Mouse (Mus musculus) CH12.LX (cell line): ENCODE data around the gene Herc6. TPM values are rescaled to one million over a fixed set of nuclear protein-coding genes. Genes with fewer than 3 reads are reported as not detected.

Experiments
- DNase-seq: peaks from one replicate; pipeline ENCODE4 v3.0.0-alpha.2; 2013; ENCODE audit errors: extremely low read depth
- H3K27ac ChIP-seq: 2 replicates; pipeline ENCODE4 v1.5.1; 2012; ENCODE audit warnings: low read depth, mild to moderate bottlenecking, control low read depth, moderate library complexity; ENCODE audit not compliant: insufficient read depth
- H3K27me3 ChIP-seq: replicated peaks from 2 replicates; pipeline ENCODE3; 2012; ENCODE audit warnings: inconsistent platforms
- H3K36me3 ChIP-seq, 2 experiments: replicated peaks in 1 of 2; 2 replicates each; pipeline versions ENCODE3 to v1.6.1; 2012; ENCODE audit warnings: inconsistent platforms in 1 of 2, low read length in 1 of 2, mild to moderate bottlenecking in 1 of 2, mixed read lengths in 1 of 2, moderate library complexity in 1 of 2; ENCODE audit not compliant: control insufficient read depth in 1 of 2, insufficient read depth in 1 of 2
- H3K4me1 ChIP-seq, 2 experiments: 2 replicates each; pipeline ENCODE4 v1.6.1; 2012; ENCODE audit warnings: inconsistent platforms in 1 of 2, moderate library complexity in 1 of 2; ENCODE audit not compliant: insufficient read depth in 2 of 2, control insufficient read depth in 1 of 2
- H3K4me2 ChIP-seq: 2 replicates; pipeline ENCODE4 v1.6.1; 2012; ENCODE audit warnings: low read depth, mild to moderate bottlenecking, control low read depth; ENCODE audit not compliant: poor library complexity, insufficient read depth, severe bottlenecking
- H3K4me3 ChIP-seq, 3 experiments: fragments of 150-350 bp in 1 of 3; sonication (generic) in 1 of 3; replicated peaks in 1 of 3; 2 replicates each; pipeline versions ENCODE3 to v1.5.1; 2011 to 2012; ENCODE audit warnings: low read depth in 2 of 3, low read length in 2 of 3, mild to moderate bottlenecking in 2 of 3, moderate library complexity in 2 of 3, control low read depth in 1 of 3, improper control_type of control experiment in 1 of 3, inconsistent platforms in 1 of 3, mixed read lengths in 1 of 3; ENCODE audit not compliant: poor library complexity in 1 of 3
- H3K79me2 ChIP-seq: replicated peaks from 2 replicates; pipeline ENCODE4 v1.6.1; 2012; ENCODE audit warnings: mild to moderate bottlenecking, moderate library complexity; ENCODE audit not compliant: control insufficient read depth, poor library complexity, insufficient read depth, severe bottlenecking; ENCODE audit errors: extremely low read depth
- H3K9ac ChIP-seq: 2 replicates; pipeline ENCODE4 v1.6.1; 2012; ENCODE audit warnings: low read depth, mild to moderate bottlenecking, control low read depth, moderate library complexity; ENCODE audit not compliant: insufficient read depth
- H3K9me3 ChIP-seq: replicated peaks from 2 replicates; pipeline ENCODE3; 2012; ENCODE audit warnings: low read length, inconsistent platforms, mixed read lengths
- BHLHE40 ChIP-seq: IDR thresholded peaks from 2 replicates; pipeline ENCODE4 v1.6.1; 2011; ENCODE audit warnings: mild to moderate bottlenecking, low read depth, low read length, improper control_type of control experiment
- CHD1 ChIP-seq: IDR thresholded peaks from 2 replicates; pipeline ENCODE4 v1.6.1; 2012; ENCODE audit warnings: low read depth, low read length, improper control_type of control experiment, inconsistent platforms
- CHD2 ChIP-seq: IDR thresholded peaks from 2 replicates; pipeline ENCODE4 v1.6.1; 2011; ENCODE audit warnings: low read length, improper control_type of control experiment
- CTCF ChIP-seq, 2 experiments: IDR thresholded peaks in 1 of 2; conservative IDR thresholded peaks in 1 of 2; 2 replicates each; pipeline ENCODE4 v1.5.1; 2011 to 2012; ENCODE audit warnings: low read depth in 2 of 2, low read length in 2 of 2, improper control_type of control experiment in 1 of 2, inconsistent platforms in 1 of 2, mild to moderate bottlenecking in 1 of 2, moderate library complexity in 1 of 2
- E2F4 ChIP-seq: IDR thresholded peaks from 2 replicates; pipeline ENCODE4 v1.6.1; 2011; ENCODE audit warnings: low read depth, low read length, improper control_type of control experiment; ENCODE audit not compliant: insufficient replicate concordance
- ELF1 ChIP-seq: IDR thresholded peaks from 2 replicates; pipeline ENCODE4 v1.6.1; 2014; ENCODE audit warnings: low read depth, mild to moderate bottlenecking, inconsistent platforms, low read length, improper control_type of control experiment
- EP300 ChIP-seq: IDR thresholded peaks from 2 replicates; pipeline ENCODE4 v1.6.1; 2011; ENCODE audit warnings: low read length, improper control_type of control experiment
- ETS1 ChIP-seq: conservative IDR thresholded peaks from 2 replicates; pipeline ENCODE4 v1.6.1; 2012; ENCODE audit warnings: low read depth, mild to moderate bottlenecking, inconsistent platforms, low read length, improper control_type of control experiment, moderate library complexity
- GABPA ChIP-seq: IDR thresholded peaks from 2 replicates; pipeline ENCODE4 v1.6.1; 2012; ENCODE audit warnings: low read depth, low read length, improper control_type of control experiment, inconsistent platforms; ENCODE audit not compliant: insufficient replicate concordance
- HCFC1 ChIP-seq: IDR thresholded peaks from 2 replicates; pipeline ENCODE4 v1.6.1; 2012; ENCODE audit warnings: low read depth, mild to moderate bottlenecking, inconsistent platforms, low read length, improper control_type of control experiment
- IRF4 ChIP-seq: IDR thresholded peaks from 2 replicates; pipeline ENCODE4 v1.6.1; 2014; ENCODE audit warnings: low read depth, mild to moderate bottlenecking, inconsistent platforms, low read length, improper control_type of control experiment
- JUN ChIP-seq: IDR thresholded peaks from 2 replicates; pipeline ENCODE4 v1.6.1; 2011; ENCODE audit warnings: low read depth, mild to moderate bottlenecking, low read length, improper control_type of control experiment, moderate library complexity; ENCODE audit not compliant: insufficient read depth
- JUND ChIP-seq: conservative IDR thresholded peaks from 2 replicates; pipeline ENCODE4 v1.6.1; 2011; ENCODE audit warnings: low read depth, low read length, improper control_type of control experiment
- KAT2A ChIP-seq: IDR thresholded peaks from 2 replicates; pipeline ENCODE4 v1.6.1; 2012; ENCODE audit warnings: low read length, improper control_type of control experiment, inconsistent platforms; ENCODE audit not compliant: insufficient replicate concordance
- MAFK ChIP-seq: IDR thresholded peaks from 2 replicates; pipeline ENCODE4 v1.6.1; 2011; ENCODE audit warnings: low read length, improper control_type of control experiment; ENCODE audit not compliant: insufficient replicate concordance
- MAX ChIP-seq: IDR thresholded peaks from 2 replicates; pipeline ENCODE4 v1.6.1; 2011; ENCODE audit warnings: low read length, improper control_type of control experiment
- MAZ ChIP-seq: IDR thresholded peaks from 2 replicates; pipeline ENCODE4 v1.6.1; 2012; ENCODE audit warnings: low read depth, mild to moderate bottlenecking, inconsistent platforms, low read length, improper control_type of control experiment, moderate library complexity
- MEF2A ChIP-seq: IDR thresholded peaks from 2 replicates; pipeline ENCODE4 v1.6.1; 2014; ENCODE audit warnings: low read depth, mild to moderate bottlenecking, inconsistent platforms, low read length, improper control_type of control experiment, borderline replicate concordance
- MXI1 ChIP-seq: IDR thresholded peaks from 2 replicates; pipeline ENCODE4 v1.6.1; 2011; ENCODE audit warnings: mild to moderate bottlenecking, low read depth, low read length, improper control_type of control experiment
- MYC ChIP-seq: IDR thresholded peaks from 2 replicates; pipeline ENCODE4 v1.6.1; 2011; ENCODE audit warnings: low read depth, mild to moderate bottlenecking, improper control_type of control experiment, low read length
- NELFE ChIP-seq: IDR thresholded peaks from 2 replicates; pipeline ENCODE4 v1.6.1; 2011; ENCODE audit warnings: low read depth, low read length, improper control_type of control experiment
- NRF1 ChIP-seq: IDR thresholded peaks from 2 replicates; pipeline ENCODE4 v1.6.1; 2014; ENCODE audit warnings: low read depth, mild to moderate bottlenecking, inconsistent platforms, low read length, improper control_type of control experiment, moderate library complexity
- PAX5 ChIP-seq: IDR thresholded peaks from 2 replicates; pipeline ENCODE4 v1.6.1; 2012; ENCODE audit warnings: low read length, inconsistent platforms, mixed read lengths
- POLR2A ChIP-seq: IDR thresholded peaks from 2 replicates; pipeline ENCODE4 v1.6.1; 2011; ENCODE audit warnings: low read depth, mild to moderate bottlenecking, improper control_type of control experiment, low read length
- POLR2AphosphoS2 ChIP-seq: IDR thresholded peaks from 2 replicates; pipeline ENCODE4 v1.6.1; 2011; ENCODE audit warnings: low read depth, low read length, improper control_type of control experiment
- RAD21 ChIP-seq: IDR thresholded peaks from 2 replicates; pipeline ENCODE4 v1.6.1; 2011; ENCODE audit warnings: low read depth, mild to moderate bottlenecking, low read length, improper control_type of control experiment, moderate library complexity
- RCOR1 ChIP-seq: conservative IDR thresholded peaks from 2 replicates; pipeline ENCODE4 v1.6.1; 2012; ENCODE audit warnings: low read depth, mild to moderate bottlenecking, inconsistent platforms, low read length, improper control_type of control experiment
- SIN3A ChIP-seq: IDR thresholded peaks from 2 replicates; pipeline ENCODE4 v1.6.1; 2012; ENCODE audit warnings: low read length, improper control_type of control experiment, inconsistent platforms
- SMC3 ChIP-seq: IDR thresholded peaks from 2 replicates; pipeline ENCODE4 v1.6.1; 2011; ENCODE audit warnings: low read depth, low read length, improper control_type of control experiment
- TBP ChIP-seq: conservative IDR thresholded peaks from 2 replicates; pipeline ENCODE4 v1.6.1; 2011; ENCODE audit warnings: low read depth, low read length, improper control_type of control experiment
- TCF12 ChIP-seq: IDR thresholded peaks from 2 replicates; pipeline ENCODE4 v1.6.1; 2014; ENCODE audit warnings: low read depth, mild to moderate bottlenecking, inconsistent platforms, low read length, improper control_type of control experiment
- UBTF ChIP-seq: IDR thresholded peaks from 2 replicates; pipeline ENCODE4 v1.6.1; 2012; ENCODE audit warnings: low read depth, mild to moderate bottlenecking, inconsistent platforms, low read length, improper control_type of control experiment, moderate library complexity
- USF1 ChIP-seq: IDR thresholded peaks from 2 replicates; pipeline ENCODE4 v1.6.1; 2014; ENCODE audit warnings: low read depth, mild to moderate bottlenecking, inconsistent platforms, low read length, improper control_type of control experiment
- USF2 ChIP-seq: conservative IDR thresholded peaks from 2 replicates; pipeline ENCODE4 v1.6.1; 2011; ENCODE audit warnings: low read depth, low read length, improper control_type of control experiment
- ZC3H11A ChIP-seq: IDR thresholded peaks from 2 replicates; pipeline ENCODE4 v1.6.1; 2012; ENCODE audit warnings: low read depth, mild to moderate bottlenecking, inconsistent platforms, low read length, improper control_type of control experiment
- ZKSCAN1 ChIP-seq: IDR thresholded peaks from 2 replicates; pipeline ENCODE4 v1.6.1; 2012; ENCODE audit warnings: low read depth, inconsistent platforms, low read length, improper control_type of control experiment, borderline replicate concordance
- ZMIZ1 ChIP-seq: IDR thresholded peaks from 2 replicates; pipeline ENCODE4 v1.6.1; 2012; ENCODE audit warnings: low read depth, mild to moderate bottlenecking, inconsistent platforms, low read length, improper control_type of control experiment
- ZNF384 ChIP-seq: IDR thresholded peaks from 2 replicates; pipeline ENCODE4 v1.6.1; 2012; ENCODE audit warnings: low read depth, low read length, improper control_type of control experiment, inconsistent platforms
- dilution Hi-C: fragments of 300-500 bp; cut with MboI; formaldehyde crosslinking; loops from 2 replicates; pipeline ENCODE4 v1.14.3; 2020; ENCODE audit warnings: low sequenced_read_pairs; ENCODE audit not compliant: extremely low pct_unique_long_range_greater_than_20kb, extremely low pct_ligation_motif_present
- in situ Hi-C: fragments of 300-500 bp; cut with MboI; formaldehyde crosslinking; loops from 3 replicates; pipeline ENCODE4 v1.14.3; 2019; ENCODE audit warnings: low sequenced_read_pairs, low pct_ligation_motif_present, low pct_unique_long_range_greater_than_20kb, mixed read lengths
- polyA plus RNA-seq: library from polyadenylated mRNA; unstranded; fragments of >175 nt; gene quantifications from 2 replicates; pipeline ENCODE4 v1.2.1, GENCODE M21; 2012; ENCODE audit warnings: low read depth; ENCODE audit not compliant: insufficient read length
- total RNA-seq, 2 experiments: library from RNA; depleted of rRNA; stranded (reverse); fragments of 300-350 nt in 1 of 2; fragments of >200 nt in 1 of 2; gene quantifications; 2 replicates each; pipeline ENCODE4 v1.2.3; 2012 to 2014

Herc6 gene
- total RNA-seq (2012; rRNA removed) (9.0 and 9.9 TPM in 2 replicates), total RNA-seq (2014; rRNA removed) (18.9 and 20.6 TPM in 2 replicates), polyA plus RNA-seq (12.8 and 14.4 TPM in 2 replicates)

- peaks cover 4 to 15% of the 10 kb centered on the region in 2 experiments; a peak in 3 of 4 replicates for H3K4me1 ChIP-seq
- H3K36me3 ChIP-seq, result peaks cover 5 to 10% of the 10 kb centered on the region in 2 experiments
- no peaks in the 10 kb centered on the region for H3K79me2 ChIP-seq
- peak within 1 kb of the TSS; percentile 80 for H3K27ac ChIP-seq
- dilution Hi-C loops (no loop called here), in situ Hi-C loops (no loop called here)
- peak within 1 kb of the TSS; percentile 33 for H3K4me2 ChIP-seq
- TF ChIP-seq BHLHE40 (no peak), JUN (no peak), UBTF (no peak), MAZ (no peak), USF1 (no peak), CTCF (conservative IDR thresholded peaks at IDR 0.05 in 1 of 2, IDR thresholded peaks at IDR 0.05 in 1 of 2; ENCODE audit: low read depth in 2 of 2, low read length in 2 of 2) (no peak), NELFE (peak; percentile 55; the same call in 1 of the 2 replicates), CHD1 (no peak), CHD2 (no peak), RAD21 (no peak), KAT2A (no peak), ZMIZ1 (no peak), ELF1 (peak; percentile 62), IRF4 (peak; percentile 71), MAX (no peak), ZNF384 (no peak), ZKSCAN1 (no peak), ZC3H11A (no peak), USF2 (no peak), SIN3A (peak; percentile 34; the same call in 1 of the 2 replicates), EP300 (no peak), E2F4 (no peak), TCF12 (0 out of 2 replicates have a peak, but pooled peaks have one; percentile 10), JUND (no peak), GABPA (no peak), RCOR1 (no peak), POLR2A (peak; percentile 69), PAX5 (no peak), MYC (no peak), MEF2A (0 out of 2 replicates have a peak, but pooled peaks have one; percentile 16), MAFK (no peak), NRF1 (no peak), HCFC1 (peak; percentile 19; the same call in 1 of the 2 replicates), POLR2AphosphoS2 (no peak), TBP (no peak; the same call in 1 of the 2 replicates), ETS1 (peak; percentile 47), SMC3 (no peak), MXI1 (no peak)
- no peaks in the 10 kb centered on the region for H3K9me3 ChIP-seq
- peak within 1 kb of the TSS; percentile 52 to 87 (median 83) for H3K4me3 ChIP-seq
- DNase-seq, result peak; percentile 72
- H3K9ac ChIP-seq, result peak within 1 kb of the TSS; percentile 87
- no peaks in the 10 kb centered on the region for H3K27me3 ChIP-seq
Measured at GRCm38 (mm10) chr6:57580881-57581548, at the start of gene Herc6. Gene Herc6, plus strand, starts transcription at chr6:57581000.
